Mouse (Mus musculus) macrophage (primary cell): Measurements from ENCODE around the gene Flad1. TPM values are rescaled to one million over a fixed set of nuclear protein-coding genes. Genes with fewer than 3 reads are reported as not detected.

ENCODE experiments used
- polyA plus RNA-seq: library from polyadenylated mRNA; stranded (reverse); fragments of 250-400 nt; gene quantifications from 3 replicates; pipeline ENCODE4 v1.2.4, GENCODE M21; 2018; ENCODE audit warnings: inconsistent platforms

The Flad1 gene
- polyA plus RNA-seq, 1 experiment from 2014 or later: 11.3 TPM

Other genes with a start within 250 kb of the Flad1 start
- 19.9 to 35.6 TPM (median 25.1 TPM) in 3 replicates for gene Clk2, start 247.1 kb downstream of the Flad1 start, polyA plus RNA-seq
- 79.6 to 84.3 TPM (median 80.5 TPM) in 3 replicates for gene Scamp3, start 234.4 kb downstream of the Flad1 start, polyA plus RNA-seq
- 1.1 to 4.4 TPM (median 1.9 TPM) in 3 replicates for gene Fam189b, start 228.7 kb downstream of the Flad1 start, polyA plus RNA-seq
- gene Gba, start 208.9 kb downstream of the Flad1 start, polyA plus RNA-seq: 205 to 294 TPM (median 220 TPM) in 3 replicates
- gene Thbs3, start 196.7 kb downstream of the Flad1 start, polyA plus RNA-seq: 0.17 to 0.68 TPM (median 0.34 TPM) in 3 replicates
- gene Mtx1, start 184.8 kb downstream of the Flad1 start, polyA plus RNA-seq: 55.2 to 102 TPM (median 79.3 TPM) in 3 replicates
- not detected in 3 replicates for gene Muc1, start 182.8 kb downstream of the Flad1 start, polyA plus RNA-seq
- gene Krtcap2, start 165.9 kb downstream of the Flad1 start, polyA plus RNA-seq: 30.5 to 54.3 TPM (median 43.8 TPM) in 3 replicates
- gene Trim46, start 165.6 kb downstream of the Flad1 start, polyA plus RNA-seq: 0.22 TPM in 1 of 3 replicates, not detected in the others
- 23.7 to 90.4 TPM (median 70.3 TPM) in 3 replicates for gene Dpm3, start 152.5 kb downstream of the Flad1 start, polyA plus RNA-seq
- gene Slc50a1, start 141.3 kb downstream of the Flad1 start, polyA plus RNA-seq: 18.0 to 31.9 TPM (median 31.9 TPM) in 3 replicates
- 0.20 to 0.25 TPM in 2 of 3 replicates, not detected in the other for gene Efna1, start 130.7 kb downstream of the Flad1 start, polyA plus RNA-seq
- not detected in 3 replicates for gene Efna3, start 88.9 kb downstream of the Flad1 start, polyA plus RNA-seq
- not detected in 3 replicates for gene Efna4, start 73.8 kb downstream of the Flad1 start, polyA plus RNA-seq
- 143 to 250 TPM (median 157 TPM) in 3 replicates for gene Adam15, start 61.9 kb downstream of the Flad1 start, polyA plus RNA-seq
- not detected in 3 replicates for gene Dcst2, start 49.9 kb downstream of the Flad1 start, polyA plus RNA-seq
- gene Dcst1, start 46.6 kb downstream of the Flad1 start, polyA plus RNA-seq: not detected in 3 replicates
- 41.6 to 50.1 TPM (median 42.1 TPM) in 3 replicates for gene Zbtb7b, start 17.1 kb downstream of the Flad1 start, polyA plus RNA-seq
- gene Lenep, start 9.1 kb downstream of the Flad1 start, polyA plus RNA-seq: not detected in 3 replicates
- 6.1 to 27.6 TPM (median 13.1 TPM) in 3 replicates for gene Cks1b, start 6.5 kb upstream of the Flad1 start, polyA plus RNA-seq
- 32.7 to 33.3 TPM (median 32.9 TPM) in 3 replicates for gene Shc1, start 6.6 kb upstream of the Flad1 start, polyA plus RNA-seq
- gene Pygo2, start 18.3 kb upstream of the Flad1 start, polyA plus RNA-seq: 7.7 to 18.5 TPM (median 16.4 TPM) in 3 replicates
- gene Pbxip1, start 24.8 kb upstream of the Flad1 start, polyA plus RNA-seq: 5.3 to 6.8 TPM (median 5.4 TPM) in 3 replicates
- 15.3 to 25.4 TPM (median 21.3 TPM) in 3 replicates for gene Pmvk, start 42.7 kb upstream of the Flad1 start, polyA plus RNA-seq
- 0.02 to 0.03 TPM in 2 of 3 replicates, not detected in the other for gene Kcnn3, start 108.3 kb upstream of the Flad1 start, polyA plus RNA-seq